Mouse (Mus musculus) thymus, postnatal 25 days (tissue): Measurements from ENCODE around the gene 1700020L24Rik.

Experiments used
- DNase-seq: peaks from one replicate; pipeline ENCODE4 v3.0.0; 2022

Gene 1700020L24Rik

GRCm38 (mm10) chr11:83441235-83441634 lies 3.8 kb downstream of the 1700020L24Rik start:
- DNase-seq: no peak

- DNase-seq: peak; percentile 67
Observed at GRCm38 (mm10) chr11:83442596-83443267, 5.3 kb downstream of the 1700020L24Rik start.

GRCm38 (mm10) chr11:83443824-83444223 lies 6.3 kb downstream of the 1700020L24Rik start:
- no peak for DNase-seq

- DNase-seq: no peak
Observed at GRCm38 (mm10) chr11:83445001-83445400, 7.5 kb downstream of the 1700020L24Rik start.

- DNase-seq: no peak
Observed at GRCm38 (mm10) chr11:83447612-83448011, 10.1 kb downstream of the 1700020L24Rik start.

- DNase-seq: no peak
Observed at GRCm38 (mm10) chr11:83448021-83448926, 10.8 kb downstream of the 1700020L24Rik start.

- DNase-seq: no peak
Observed at GRCm38 (mm10) chr11:83448927-83449236, 11.4 kb downstream of the 1700020L24Rik start.

- no peak for DNase-seq
Observed at GRCm38 (mm10) chr11:83449298-83449697, 11.8 kb downstream of the 1700020L24Rik start.

GRCm38 (mm10) chr11:83450550-83450949 lies 13.1 kb downstream of the 1700020L24Rik start:
- DNase-seq: no peak

- DNase-seq: no peak
Observed at GRCm38 (mm10) chr11:83451281-83451680, 13.8 kb downstream of the 1700020L24Rik start.

- no peak for DNase-seq
Observed at GRCm38 (mm10) chr11:83454548-83454947, 17.1 kb downstream of the 1700020L24Rik start.

GRCm38 (mm10) chr11:83455608-83456007 lies 18.1 kb downstream of the 1700020L24Rik start:
- no peak for DNase-seq

- no peak for DNase-seq
Observed at GRCm38 (mm10) chr11:83457257-83457656, 19.8 kb downstream of the 1700020L24Rik start.

GRCm38 (mm10) chr11:83457912-83458601 lies 20.6 kb downstream of the 1700020L24Rik start:
- no peak for DNase-seq

- no peak for DNase-seq
Observed at GRCm38 (mm10) chr11:83461462-83462027, 24.1 kb downstream of the 1700020L24Rik start.

GRCm38 (mm10) chr11:83462711-83463244 lies 25.3 kb downstream of the 1700020L24Rik start, which contains the start of gene Mmp28:
Mmp28 (minus strand) TSS chr11:83463071.
- no peak for DNase-seq

- DNase-seq: no peak
Observed at GRCm38 (mm10) chr11:83465976-83466375, 28.5 kb downstream of the 1700020L24Rik start.

GRCm38 (mm10) chr11:83467120-83467652 lies 29.7 kb downstream of the 1700020L24Rik start:
- DNase-seq: no peak

- no peak for DNase-seq
Observed at GRCm38 (mm10) chr11:83468765-83469164, 31.3 kb downstream of the 1700020L24Rik start.

GRCm38 (mm10) chr11:83471766-83472165 lies 34.3 kb downstream of the 1700020L24Rik start:
- DNase-seq: no peak

- DNase-seq: peak; percentile 99
Observed at GRCm38 (mm10) chr11:83472324-83473234, 35.1 kb downstream of the 1700020L24Rik start, which contains the start of gene Taf15. Taf15 (plus strand) TSS chr11:83473086.
